Mouse (Mus musculus) spleen, postnatal 14 days (tissue): Measurements from ENCODE around the gene Me1.

ENCODE experiments used
- DNase-seq, 2 experiments: peaks; one replicate each; pipeline ENCODE4 v3.0.0; 2021 to 2022; ENCODE audit warnings: low spot score in 2 of 2

The Me1 gene

GRCm38 (mm10) chr9:86695818-86696261 is at the start of gene Me1:
TSS of gene Me1 (minus strand) at chr9:86695953.
- DNase-seq, result no peak

- no peak for DNase-seq
These were observed 48.3 kb upstream of the Me1 start for GRCm38 (mm10) chr9:86744041-86744440.

- no peak for DNase-seq
These were observed 47.5 kb upstream of the Me1 start, which contains the start of gene Prss35 for GRCm38 (mm10) chr9:86742959-86743911. TSS of gene Prss35 (plus strand) at chr9:86743649.

GRCm38 (mm10) chr9:86739971-86740370 is 44.2 kb upstream of the Me1 start:
- DNase-seq, result no peak

DNA sequence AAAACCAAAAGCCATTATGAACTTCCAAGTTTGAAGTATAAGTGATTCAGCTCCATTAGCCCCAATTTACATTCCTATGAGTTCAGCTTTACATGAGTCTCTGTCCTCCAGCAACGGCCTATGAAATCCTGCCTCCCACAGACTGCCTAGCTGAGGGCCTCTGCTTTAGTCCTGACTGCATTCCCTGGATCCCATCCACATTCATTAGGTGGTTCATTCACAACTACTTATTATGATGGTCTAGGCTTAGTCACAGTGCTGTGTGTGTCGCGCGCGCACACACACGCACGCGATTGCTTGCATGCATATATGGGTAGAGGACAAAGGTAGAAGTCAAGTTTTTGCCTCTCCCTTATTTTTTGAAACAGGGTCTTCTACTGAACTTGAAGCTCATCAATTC is 43.0 kb upstream of the Me1 start:
- no peak for DNase-seq

DNA sequence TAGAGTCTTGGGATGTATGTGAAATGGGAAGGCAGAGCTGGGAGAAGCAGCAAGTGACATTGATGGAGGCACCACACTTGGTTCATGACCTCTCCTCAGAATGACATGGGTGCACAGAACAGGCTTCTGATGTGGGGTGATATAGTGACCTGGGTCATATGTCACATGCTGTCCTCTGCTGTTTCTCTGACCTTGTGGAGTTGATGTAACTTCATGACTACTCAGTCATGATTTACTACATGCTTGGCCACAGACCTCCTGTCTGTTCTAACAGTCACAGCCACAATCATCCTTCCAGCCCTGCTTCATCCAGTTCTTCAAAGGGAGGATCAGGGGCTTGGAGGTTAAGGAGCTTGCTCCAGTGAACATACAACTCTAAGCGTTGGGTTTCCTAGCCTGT is 42.3 kb upstream of the Me1 start:
- DNase-seq, result no peak

GRCm38 (mm10) chr9:86736991-86737390 is 41.2 kb upstream of the Me1 start:
- DNase-seq, result no peak

DNA sequence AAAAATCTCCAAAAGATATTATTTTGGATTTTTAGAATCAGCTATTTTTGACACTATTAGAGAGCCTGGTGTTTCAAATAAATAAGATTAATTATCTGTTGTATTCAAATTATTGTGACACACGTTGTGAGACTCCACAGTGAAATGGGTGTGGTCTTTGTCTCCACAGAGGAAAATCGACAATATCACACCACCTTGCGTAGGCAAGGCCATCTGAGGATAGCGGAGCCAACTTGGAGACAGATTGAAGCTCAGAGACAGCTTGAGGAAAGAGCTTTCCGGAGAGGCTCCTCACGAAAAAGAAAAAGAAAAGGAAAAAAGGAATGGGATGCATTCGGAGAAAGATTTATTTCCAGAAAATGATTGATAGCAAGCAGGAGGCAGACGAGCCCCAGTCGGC is 39.0 kb upstream of the Me1 start:
- no peak for DNase-seq

GRCm38 (mm10) chr9:86734357-86734756 is 38.6 kb upstream of the Me1 start:
- DNase-seq, result no peak

DNA sequence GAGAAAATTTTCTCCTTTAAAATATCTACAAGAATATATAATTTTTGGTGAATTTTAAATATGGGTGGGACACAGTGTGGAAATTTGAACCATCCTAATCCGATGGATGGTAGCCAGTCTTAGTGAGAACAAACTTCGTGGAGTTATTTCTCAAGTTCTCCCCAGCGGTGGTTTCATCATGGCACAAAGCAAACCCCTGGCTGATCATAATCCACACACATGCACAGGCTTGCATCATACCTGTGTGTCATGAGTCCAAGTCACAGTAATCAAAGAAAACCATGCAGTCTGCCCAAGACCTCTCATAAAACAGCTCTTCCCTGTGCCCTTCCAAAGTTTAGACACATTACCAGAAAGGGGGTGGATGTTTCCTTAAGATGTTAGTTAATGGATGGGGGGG is 34.1 kb upstream of the Me1 start:
- no peak for DNase-seq

GRCm38 (mm10) chr9:86729084-86729483 is 33.3 kb upstream of the Me1 start:
- DNase-seq, result no peak

DNA sequence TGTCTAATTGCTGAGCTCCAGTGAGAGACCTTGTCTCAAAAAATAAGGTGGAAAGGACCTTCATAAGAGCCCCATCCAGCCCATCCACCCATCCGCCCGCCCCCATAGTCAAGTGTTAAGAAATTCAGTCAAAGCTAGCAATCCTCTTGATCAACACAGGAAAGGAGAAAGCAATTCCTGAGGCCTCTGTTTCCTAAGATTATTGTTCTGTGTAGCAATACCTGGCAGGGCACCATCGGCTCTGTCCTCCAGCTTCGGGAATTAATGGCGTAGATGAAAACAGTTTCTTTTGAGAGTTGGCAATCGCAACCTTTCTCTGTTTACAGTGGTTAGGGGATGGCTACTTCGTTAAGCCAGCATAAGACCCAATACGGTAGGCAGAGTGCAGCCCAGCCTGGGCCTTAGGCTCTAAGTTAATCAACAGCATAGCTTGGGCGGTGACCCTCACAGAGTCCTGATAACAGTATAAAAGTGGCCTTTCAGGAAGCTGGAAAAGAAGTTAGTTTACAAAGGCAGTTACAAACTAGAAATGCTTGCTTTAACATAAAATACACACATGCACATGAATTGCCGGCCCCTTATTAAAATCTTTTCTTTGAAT is 32.6 kb upstream of the Me1 start:
- DNase-seq, result no peak

DNA sequence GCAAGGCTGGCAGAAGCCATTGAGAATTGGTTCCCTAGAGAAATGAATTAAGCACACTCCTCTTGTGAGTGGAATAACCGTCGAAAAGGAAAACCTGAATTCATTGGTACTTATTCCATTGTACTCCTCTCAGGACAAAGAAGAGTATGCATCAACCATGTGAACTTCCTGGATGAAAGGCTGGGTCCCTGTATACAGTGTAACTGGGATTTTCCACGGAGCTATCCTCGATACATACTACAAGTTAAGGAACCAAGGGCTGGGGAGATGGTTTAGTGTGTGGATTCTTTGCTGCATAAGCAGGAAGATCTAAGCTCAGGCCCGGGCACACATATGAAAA is 30.6 kb upstream of the Me1 start:
- DNase-seq, result no peak

- no peak for DNase-seq
These were observed 30.0 kb upstream of the Me1 start for GRCm38 (mm10) chr9:86725604-86726380.

GRCm38 (mm10) chr9:86725066-86725465 is 29.3 kb upstream of the Me1 start:
- no peak for DNase-seq

DNA sequence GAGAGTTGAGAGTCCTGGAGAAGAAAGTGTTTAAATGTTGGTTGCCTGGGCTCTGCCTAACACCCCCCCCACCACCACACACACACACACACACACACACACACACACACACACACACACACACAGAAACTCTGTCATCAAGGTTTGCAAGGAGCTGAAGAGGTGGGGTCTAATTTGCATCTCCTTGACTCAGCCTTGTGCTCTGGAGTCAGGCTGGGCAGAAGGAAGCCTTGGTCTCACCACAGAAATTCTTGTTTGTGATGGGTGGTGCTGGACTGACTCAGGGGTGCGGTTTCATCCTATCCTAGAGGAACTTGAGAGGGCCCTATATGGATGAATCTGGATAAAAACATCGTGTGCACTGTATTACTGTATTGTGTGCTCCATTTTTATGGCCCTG is 25.0 kb upstream of the Me1 start:
- no peak for DNase-seq

GRCm38 (mm10) chr9:86720227-86720626 is 24.5 kb upstream of the Me1 start:
- no peak for DNase-seq

DNA sequence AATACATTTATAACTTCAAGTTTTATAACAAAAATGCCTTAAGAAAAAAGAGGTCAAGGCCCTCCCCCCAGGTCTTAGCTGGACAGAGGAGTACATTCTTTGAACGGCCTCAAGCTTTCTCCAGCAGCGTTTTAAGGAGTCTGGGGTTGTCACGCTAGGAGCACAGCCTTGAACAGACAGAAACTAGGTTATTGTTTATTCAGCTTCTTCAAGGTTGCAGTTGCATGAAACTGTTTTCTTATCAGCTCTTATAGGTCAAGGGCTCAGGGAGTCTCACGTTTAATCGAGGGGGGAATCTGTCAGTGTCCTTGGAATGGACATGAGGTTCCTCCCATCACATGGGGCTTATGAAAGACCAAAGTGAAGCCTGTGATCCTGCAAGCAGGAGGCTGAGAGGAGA is 21.4 kb upstream of the Me1 start:
- DNase-seq, result no peak

- no peak for DNase-seq
These were observed 20.8 kb upstream of the Me1 start for GRCm38 (mm10) chr9:86716540-86716939.

DNA sequence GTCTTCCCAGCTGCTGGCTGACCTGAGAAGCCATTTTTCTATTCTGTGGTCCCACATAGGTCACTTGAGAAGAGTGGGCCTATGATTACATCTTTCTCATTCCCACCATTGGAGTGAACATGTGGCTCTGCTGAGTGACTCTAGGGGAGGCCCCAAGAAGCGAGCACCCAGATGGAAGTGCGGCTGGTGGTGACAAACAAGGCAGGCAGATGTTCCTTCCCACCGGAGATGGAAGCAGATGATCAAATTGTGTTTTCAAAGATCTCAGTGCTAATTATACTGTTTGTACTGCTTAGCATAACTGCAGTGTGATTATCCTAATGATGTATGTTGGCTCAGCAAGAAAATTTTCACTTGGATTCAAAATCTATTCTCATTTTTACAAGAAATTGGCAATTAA is 18.3 kb upstream of the Me1 start:
- DNase-seq, result no peak

DNA sequence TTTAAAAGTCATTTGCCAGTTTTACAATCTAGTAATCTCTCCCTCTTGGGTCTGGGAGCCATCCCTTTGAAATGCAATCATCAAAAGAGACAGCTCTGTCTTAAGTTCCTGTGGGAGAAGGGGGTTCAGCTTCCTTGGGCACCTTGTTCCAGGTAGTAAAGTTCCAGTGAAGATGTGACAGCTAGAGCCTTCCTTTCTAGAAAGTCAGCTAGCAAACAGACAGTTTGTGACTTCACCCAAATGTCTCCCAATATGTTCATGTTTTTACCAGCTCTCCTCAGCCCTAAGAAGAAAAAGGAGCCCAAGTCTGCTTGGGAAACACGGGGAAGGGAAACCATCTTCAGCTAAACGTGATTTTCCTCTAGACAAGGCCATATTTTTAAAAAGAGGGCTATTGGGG is 16.9 kb upstream of the Me1 start:
- DNase-seq, result no peak

DNA sequence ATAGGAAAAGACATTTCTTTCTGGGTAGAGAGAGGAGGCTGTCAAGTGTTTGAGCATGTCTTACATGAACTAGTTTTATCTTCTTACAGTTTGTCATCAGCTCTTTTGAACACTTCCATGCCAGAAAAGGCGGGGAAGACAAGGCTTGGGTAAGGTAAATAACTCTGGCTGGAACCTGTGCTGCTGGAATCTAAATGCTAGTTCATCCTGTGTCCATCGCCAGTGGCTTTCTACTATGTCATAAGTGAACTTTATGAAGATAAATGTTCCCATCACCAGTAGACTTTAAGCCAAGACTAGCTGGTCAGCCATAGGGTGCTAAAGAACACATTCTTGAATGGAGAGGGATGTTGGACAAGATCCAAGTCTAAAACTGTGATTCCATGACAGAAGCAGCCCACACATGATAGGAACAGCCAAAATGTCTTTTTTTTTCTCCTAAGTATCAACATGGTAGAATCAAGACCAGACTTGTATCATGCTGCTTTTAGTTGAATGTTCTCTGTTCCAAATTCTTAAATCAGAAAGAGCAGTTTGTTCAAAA is 14.4 kb upstream of the Me1 start:
- no peak for DNase-seq
